Mouse (Mus musculus): ENCODE measurements around the gene Krt222. TPM values are rescaled to one million over a fixed set of nuclear protein-coding genes. Genes with fewer than 3 reads are reported as not detected.

Krt222 gene
- polyA plus RNA-seq (2012; rRNA removed) (0.01 and 0.04 TPM in 2 replicates), polyA plus RNA-seq (2014; fragmentation: Nextera tagmentation; extraction: Ambion mirVana) (0.13 and 0.34 TPM in 2 replicates)

GRCm38 (mm10) chr11:99243820-99244374 is at the start of gene Krt222:
Krt222 (minus strand) TSS chr11:99244085.
- DNase-seq (ENCODE audit: low read depth in 3 of 3, low spot score in 3 of 3) (no peak), ATAC-seq (ENCODE audit: insufficient read depth) (no peak)
- Histone ChIP-seq H3K4me3 (ENCODE audit: insufficient read depth in 1 of 2, low read depth in 2 of 2, low read length in 2 of 2) (peak within 1 kb of the TSS; percentile 0 to 12; a peak in 1 of 4 replicates), H3K4me1 (replicated peaks; ENCODE audit: control insufficient read depth in 2 of 2, insufficient read depth in 2 of 2, low read length in 1 of 2) (no peaks in the 10 kb centered on the region), H3K9ac (replicated peaks) (no peak within 1 kb of the TSS), H3K27me3 (ENCODE audit: control insufficient read depth, insufficient read depth, low read length) (no peaks in the 10 kb centered on the region), H3K4me2 (ENCODE audit: low read depth) (peak within 1 kb of the TSS; percentile 30), H3K9me3 (ENCODE audit: control insufficient read depth, low read length) (no peaks in the 10 kb centered on the region), H3K27ac (no peak within 1 kb of the TSS), H3K36me3 (replicated peaks; ENCODE audit: control insufficient read depth, insufficient read depth, low read depth) (no peaks in the 10 kb centered on the region)
- 7% methylated on average over 17 of the region's 17 CpGs for WGBS (ENCODE audit: insufficient replicate concordance)
- no peak for TF ChIP-seq EP300 (IDR thresholded peaks at IDR 0.05; ENCODE audit: low read depth)
- TF ChIP-seq CTCF (IDR thresholded peaks at IDR 0.05; ENCODE audit: low read depth): no peak

- H3K27ac ChIP-seq: no peak overlapping the region
- H3K9me3 ChIP-seq (ENCODE audit: control insufficient read depth, low read length): no peaks in the 10 kb centered on the region
- peak; percentile 59 for TF ChIP-seq CTCF (IDR thresholded peaks at IDR 0.05; ENCODE audit: low read depth)
- TF ChIP-seq EP300 (IDR thresholded peaks at IDR 0.05; ENCODE audit: low read depth): no peak
- no peak overlapping the region for H3K9ac ChIP-seq (replicated peaks)
- H3K4me1 ChIP-seq (replicated peaks; ENCODE audit: control insufficient read depth in 2 of 2, insufficient read depth in 2 of 2, low read length in 1 of 2): no peaks in the 10 kb centered on the region
- 50% methylated on average over 5 of the region's 5 CpGs for WGBS (ENCODE audit: insufficient replicate concordance)
- H3K36me3 ChIP-seq (replicated peaks; ENCODE audit: control insufficient read depth, insufficient read depth, low read depth): no peaks in the 10 kb centered on the region
- no peaks in the 10 kb centered on the region for H3K27me3 ChIP-seq (ENCODE audit: control insufficient read depth, insufficient read depth, low read length)
- ATAC-seq (ENCODE audit: insufficient read depth) (no peak), DNase-seq (ENCODE audit: low read depth in 3 of 3, low spot score in 3 of 3) (no peak)
- H3K4me2 ChIP-seq (ENCODE audit: low read depth): no peak overlapping the region
- no peak overlapping the region for H3K4me3 ChIP-seq (ENCODE audit: insufficient read depth in 1 of 2, low read depth in 2 of 2, low read length in 2 of 2)
Measured at GRCm38 (mm10) chr11:99292846-99293245, 49.0 kb upstream of the Krt222 start.

GRCm38 (mm10) chr11:99284833-99285312 is 41.0 kb upstream of the Krt222 start, which contains the start of gene Krt24:
Krt24 (minus strand) TSS chr11:99285262.
- no peaks in the 10 kb centered on the region for H3K4me1 ChIP-seq (replicated peaks; ENCODE audit: control insufficient read depth in 2 of 2, insufficient read depth in 2 of 2, low read length in 1 of 2)
- no peak for ATAC-seq (ENCODE audit: insufficient read depth)
- WGBS (ENCODE audit: insufficient replicate concordance): 49% methylated on average over 11 of the region's 11 CpGs

GRCm38 (mm10) chr11:99284011-99284410 is 40.1 kb upstream of the Krt222 start:
- no peaks in the 10 kb centered on the region for H3K4me1 ChIP-seq (replicated peaks; ENCODE audit: control insufficient read depth in 2 of 2, insufficient read depth in 2 of 2, low read length in 1 of 2)
- H3K4me2 ChIP-seq (ENCODE audit: low read depth): no peak overlapping the region
- 63% methylated on average over 5 of the region's 5 CpGs for WGBS (ENCODE audit: insufficient replicate concordance)
- H3K9me3 ChIP-seq (ENCODE audit: control insufficient read depth, low read length): no peaks in the 10 kb centered on the region
- H3K27ac ChIP-seq: no peak overlapping the region
- H3K36me3 ChIP-seq (replicated peaks; ENCODE audit: control insufficient read depth, insufficient read depth, low read depth): no peaks in the 10 kb centered on the region
- no peak overlapping the region for H3K9ac ChIP-seq (replicated peaks)
- H3K4me3 ChIP-seq (ENCODE audit: insufficient read depth in 1 of 2, low read depth in 2 of 2, low read length in 2 of 2): no peak overlapping the region
- no peaks in the 10 kb centered on the region for H3K27me3 ChIP-seq (ENCODE audit: control insufficient read depth, insufficient read depth, low read length)
- ATAC-seq (ENCODE audit: insufficient read depth) (no peak), DNase-seq (ENCODE audit: low read depth in 3 of 3, low spot score in 3 of 3) (no peak)
- TF ChIP-seq CTCF (IDR thresholded peaks at IDR 0.05; ENCODE audit: low read depth) (no peak), EP300 (IDR thresholded peaks at IDR 0.05; ENCODE audit: low read depth) (no peak)

More at GRCm38 (mm10) chr11:99284833-99285312, 41.0 kb upstream of the Krt222 start, which contains the start of gene Krt24:
- DNase-seq (ENCODE audit: low read depth in 3 of 3, low spot score in 3 of 3): no peak
- Histone ChIP-seq H3K9me3 (ENCODE audit: control insufficient read depth, low read length) (no peaks in the 10 kb centered on the region), H3K36me3 (replicated peaks; ENCODE audit: control insufficient read depth, insufficient read depth, low read depth) (no peaks in the 10 kb centered on the region), H3K4me3 (ENCODE audit: insufficient read depth in 1 of 2, low read depth in 2 of 2, low read length in 2 of 2) (no peak within 1 kb of the TSS), H3K27ac (no peak within 1 kb of the TSS), H3K9ac (replicated peaks) (no peak within 1 kb of the TSS), H3K4me2 (ENCODE audit: low read depth) (no peak within 1 kb of the TSS), H3K27me3 (ENCODE audit: control insufficient read depth, insufficient read depth, low read length) (no peaks in the 10 kb centered on the region)
- TF ChIP-seq CTCF (IDR thresholded peaks at IDR 0.05; ENCODE audit: low read depth): no peak
- TF ChIP-seq EP300 (IDR thresholded peaks at IDR 0.05; ENCODE audit: low read depth): no peak

- Histone ChIP-seq H3K4me3 (ENCODE audit: insufficient read depth in 1 of 2, low read depth in 2 of 2, low read length in 2 of 2) (no peak overlapping the region), H3K36me3 (replicated peaks; ENCODE audit: control insufficient read depth, insufficient read depth, low read depth) (no peaks in the 10 kb centered on the region), H3K4me1 (replicated peaks; ENCODE audit: control insufficient read depth in 2 of 2, insufficient read depth in 2 of 2, low read length in 1 of 2) (no peaks in the 10 kb centered on the region), H3K4me2 (ENCODE audit: low read depth) (no peak overlapping the region), H3K9ac (replicated peaks) (no peak overlapping the region), H3K27me3 (ENCODE audit: control insufficient read depth, insufficient read depth, low read length) (no peaks in the 10 kb centered on the region), H3K27ac (no peak overlapping the region), H3K9me3 (ENCODE audit: control insufficient read depth, low read length) (no peaks in the 10 kb centered on the region)
- DNase-seq (ENCODE audit: low read depth in 3 of 3, low spot score in 3 of 3) (no peak), ATAC-seq (ENCODE audit: insufficient read depth) (no peak)
- 29% methylated on average over 4 of the region's 4 CpGs for WGBS (ENCODE audit: insufficient replicate concordance)
- TF ChIP-seq CTCF (IDR thresholded peaks at IDR 0.05; ENCODE audit: low read depth): no peak
- no peak for TF ChIP-seq EP300 (IDR thresholded peaks at IDR 0.05; ENCODE audit: low read depth)
Measured at GRCm38 (mm10) chr11:99283334-99283733, 39.4 kb upstream of the Krt222 start.
